Mouse (Mus musculus) hindbrain, embryonic 13.5 days (tissue): ENCODE results near the gene Mapk3. TPM values are rescaled to one million over a fixed set of nuclear protein-coding genes. Genes with fewer than 3 reads are reported as not detected.

Experiments
- ATAC-seq: fragments of 200-750 bp; cut with Nextera tagmentation; 2 replicates; pipeline ENCODE4 v1.8.0; 2017; ENCODE audit warnings: moderate TSS enrichment; ENCODE audit not compliant: low FRiP score
- H3K27ac ChIP-seq: fragments of 300-500 bp; sonication (generic); 2 replicates; pipeline ENCODE4 v1.5.1; 2015; ENCODE audit warnings: inconsistent platforms, mild to moderate bottlenecking, moderate library complexity
- H3K27me3 ChIP-seq: fragments of 300-500 bp; sonication (generic); 2 replicates; pipeline ENCODE4 v1.6.1; 2015; ENCODE audit warnings: mild to moderate bottlenecking, inconsistent platforms
- H3K36me3 ChIP-seq: fragments of 300-500 bp; sonication (generic); 2 replicates; pipeline ENCODE4 v1.6.1; 2015; ENCODE audit warnings: mild to moderate bottlenecking, inconsistent platforms
- H3K4me1 ChIP-seq: fragments of 300-500 bp; sonication (generic); replicated peaks from 2 replicates; pipeline ENCODE4 v1.6.1; 2015; ENCODE audit warnings: inconsistent platforms
- H3K4me2 ChIP-seq: fragments of 300-500 bp; sonication (generic); 2 replicates; pipeline ENCODE4 v1.6.1; 2015; ENCODE audit warnings: inconsistent platforms, mild to moderate bottlenecking, moderate library complexity
- H3K4me3 ChIP-seq: fragments of 300-500 bp; sonication (generic); 2 replicates; pipeline ENCODE4 v1.5.1; 2015; ENCODE audit warnings: mild to moderate bottlenecking, inconsistent platforms
- H3K9ac ChIP-seq: fragments of 300-500 bp; sonication (generic); 2 replicates; pipeline ENCODE4 v1.6.1; 2015; ENCODE audit warnings: mild to moderate bottlenecking, inconsistent platforms
- H3K9me3 ChIP-seq: fragments of 300-500 bp; sonication (generic); 2 replicates; pipeline ENCODE4 v1.6.1; 2016; ENCODE audit warnings: inconsistent platforms
- WGBS: fragments of 180-500 bp; shearing (Covaris S2); methylation state at CpG from one replicate; pipeline ENCODE4 v1.1.7; 2015; 5-methylcytosine and 5-hydroxymethylcytosine counted together
- polyA plus RNA-seq: library from polyadenylated mRNA; unstranded; fragments of >200 nt; fragmentation: Nextera tagmentation; extraction: Ambion mirVana; gene quantifications from 2 replicates; pipeline ENCODE4 v1.2.1, GENCODE M21; 2015

Gene Mapk3
- polyA plus RNA-seq, 1 experiment from 2014 or later = 94.2 TPM

- H3K4me2 ChIP-seq = peak within 1 kb of the TSS; percentile 88
- under 1% methylated on average over 75 of the region's 83 CpGs for WGBS
- no peaks in the 10 kb centered on the region for H3K9me3 ChIP-seq
- H3K36me3 ChIP-seq = peaks cover 58% of the 10 kb centered on the region
- H3K4me3 ChIP-seq = peak within 1 kb of the TSS; percentile 82
- peak; percentile 91 for ATAC-seq
- peaks cover 42% of the 10 kb centered on the region for H3K4me1 ChIP-seq
- peak within 1 kb of the TSS; percentile 95 for H3K9ac ChIP-seq
- H3K27ac ChIP-seq = peak within 1 kb of the TSS; percentile 94
- no peaks in the 10 kb centered on the region for H3K27me3 ChIP-seq
These were observed 32.7 kb downstream of the Mapk3 start, which contains the start of gene Ppp4c for GRCm38 (mm10) chr7:126791851-126792720. Gene Ppp4c, minus strand, starts transcription at chr7:126792496.

- Histone ChIP-seq H3K4me1 (peaks cover 50% of the 10 kb centered on the region), H3K36me3 (peaks cover 54% of the 10 kb centered on the region), H3K4me2 (peak overlapping the region; percentile 88), H3K27ac (peak overlapping the region; percentile 88), H3K9me3 (no peaks in the 10 kb centered on the region), H3K27me3 (no peaks in the 10 kb centered on the region), H3K9ac (no peak overlapping the region; the same call in none of the 2 replicates), H3K4me3 (peak overlapping the region; percentile 82)
- ATAC-seq = peak; percentile 29
- WGBS = 26% methylated on average over 11 of the region's 11 CpGs
These were observed 33.5 kb downstream of the Mapk3 start for GRCm38 (mm10) chr7:126792721-126793443.

- Histone ChIP-seq H3K4me1 (peaks cover 56% of the 10 kb centered on the region), H3K4me2 (no peak overlapping the region), H3K27ac (no peak overlapping the region), H3K9me3 (no peaks in the 10 kb centered on the region), H3K9ac (no peak overlapping the region), H3K27me3 (no peaks in the 10 kb centered on the region), H3K36me3 (peaks cover 46% of the 10 kb centered on the region), H3K4me3 (no peak overlapping the region)
- WGBS = 77% methylated on average over 4 of the region's 4 CpGs
- no peak for ATAC-seq
These were observed 34.3 kb downstream of the Mapk3 start for GRCm38 (mm10) chr7:126793456-126794270.

GRCm38 (mm10) chr7:126794271-126794605, 34.8 kb downstream of the Mapk3 start:
- H3K27me3 ChIP-seq = no peaks in the 10 kb centered on the region
- 82% methylated on average over 4 of the region's 4 CpGs for WGBS

GRCm38 (mm10) chr7:126795387-126796317, 36.3 kb downstream of the Mapk3 start:
- Histone ChIP-seq H3K9ac (no peak overlapping the region), H3K27me3 (no peaks in the 10 kb centered on the region), H3K4me1 (peaks cover 57% of the 10 kb centered on the region), H3K4me3 (no peak overlapping the region), H3K36me3 (peaks cover 31% of the 10 kb centered on the region), H3K27ac (no peak overlapping the region), H3K4me2 (no peak overlapping the region), H3K9me3 (no peaks in the 10 kb centered on the region)
- 78% methylated on average over 16 of the region's 16 CpGs for WGBS
- ATAC-seq = no peak

More at GRCm38 (mm10) chr7:126794271-126794605, 34.8 kb downstream of the Mapk3 start:
- Histone ChIP-seq H3K9ac (no peak overlapping the region), H3K36me3 (peaks cover 41% of the 10 kb centered on the region), H3K9me3 (no peaks in the 10 kb centered on the region), H3K4me2 (no peak overlapping the region), H3K4me1 (peaks cover 54% of the 10 kb centered on the region), H3K4me3 (no peak overlapping the region), H3K27ac (no peak overlapping the region)
- ATAC-seq = no peak

GRCm38 (mm10) chr7:126796350-126796932, 37.0 kb downstream of the Mapk3 start:
- H3K9me3 ChIP-seq = no peaks in the 10 kb centered on the region
- peak overlapping the region; percentile 23; the same call in 1 of the 2 replicates for H3K27ac ChIP-seq
- peak overlapping the region; percentile 92 for H3K9ac ChIP-seq
- peak overlapping the region; percentile 86 for H3K4me2 ChIP-seq
- no peaks in the 10 kb centered on the region for H3K27me3 ChIP-seq
- ATAC-seq = no peak
- H3K36me3 ChIP-seq = peaks cover 31% of the 10 kb centered on the region
- peak overlapping the region; percentile 81; the same call in 1 of the 2 replicates for H3K4me3 ChIP-seq
- H3K4me1 ChIP-seq = peaks cover 53% of the 10 kb centered on the region
- 72% methylated on average over 8 of the region's 8 CpGs for WGBS

GRCm38 (mm10) chr7:126797411-126798126, 38.2 kb downstream of the Mapk3 start, which contains the start of gene Fam57b:
Gene Fam57b, plus strand, starts transcription at chr7:126797668.
- no peak for ATAC-seq
- Histone ChIP-seq H3K27ac (peak within 1 kb of the TSS; percentile 97), H3K9me3 (no peaks in the 10 kb centered on the region), H3K27me3 (no peaks in the 10 kb centered on the region), H3K4me2 (peak within 1 kb of the TSS; percentile 86), H3K9ac (peak within 1 kb of the TSS; percentile 92), H3K4me3 (peak within 1 kb of the TSS; percentile 81), H3K36me3 (peaks cover 31% of the 10 kb centered on the region), H3K4me1 (peaks cover 48% of the 10 kb centered on the region)
- 23% methylated on average over 21 of the region's 21 CpGs for WGBS

- H3K27me3 ChIP-seq = no peaks in the 10 kb centered on the region
- H3K4me3 ChIP-seq = peak overlapping the region; percentile 81
- ATAC-seq = no peak
- H3K36me3 ChIP-seq = peaks cover 31% of the 10 kb centered on the region
- peaks cover 41% of the 10 kb centered on the region for H3K4me1 ChIP-seq
- peak overlapping the region; percentile 97 for H3K27ac ChIP-seq
- H3K9ac ChIP-seq = peak overlapping the region; percentile 92
- no peaks in the 10 kb centered on the region for H3K9me3 ChIP-seq
- peak overlapping the region; percentile 86 for H3K4me2 ChIP-seq
- WGBS = 1% methylated on average over 40 of the region's 40 CpGs
These were observed 39.0 kb downstream of the Mapk3 start for GRCm38 (mm10) chr7:126798127-126799049.

- H3K9me3 ChIP-seq = no peaks in the 10 kb centered on the region
- WGBS = 0% methylated on average over 28 of the region's 36 CpGs
These were observed 39.7 kb downstream of the Mapk3 start for GRCm38 (mm10) chr7:126799050-126799467.

More at GRCm38 (mm10) chr7:126799050-126799467, 39.7 kb downstream of the Mapk3 start:
- peak overlapping the region; percentile 92 for H3K9ac ChIP-seq
- peak overlapping the region; percentile 86 for H3K4me2 ChIP-seq
- peaks cover 41% of the 10 kb centered on the region for H3K4me1 ChIP-seq
- no peaks in the 10 kb centered on the region for H3K27me3 ChIP-seq
- peaks cover 37% of the 10 kb centered on the region for H3K36me3 ChIP-seq
- peak; percentile 96 for ATAC-seq
- H3K27ac ChIP-seq = peak overlapping the region; percentile 97
- peak overlapping the region; percentile 81 for H3K4me3 ChIP-seq
